Mouse (Mus musculus) left cerebral cortex, adult 8-10 months (tissue): Measurements from ENCODE around the gene Thg1l. TPM values are rescaled to one million over a fixed set of nuclear protein-coding genes. Genes with fewer than 3 reads are reported as not detected.

Source experiments
- DNase-seq, 2 experiments: peaks; one replicate each; pipeline ENCODE4 v3.0.0; 2022; ENCODE audit warnings: low spot score in 2 of 2
- total RNA-seq, 4 experiments: library from RNA; stranded (reverse); gene quantifications; 2 replicates each; pipeline ENCODE4 v1.2.4; 2022

The Thg1l gene
- total RNA-seq, 4 experiments from 2014 or later: 10.4 to 11.8 (median 11.4) TPM

GRCm38 (mm10) chr11:45927456-45927855, 27.8 kb downstream of the Thg1l start:
- DNase-seq: no peak

DNA sequence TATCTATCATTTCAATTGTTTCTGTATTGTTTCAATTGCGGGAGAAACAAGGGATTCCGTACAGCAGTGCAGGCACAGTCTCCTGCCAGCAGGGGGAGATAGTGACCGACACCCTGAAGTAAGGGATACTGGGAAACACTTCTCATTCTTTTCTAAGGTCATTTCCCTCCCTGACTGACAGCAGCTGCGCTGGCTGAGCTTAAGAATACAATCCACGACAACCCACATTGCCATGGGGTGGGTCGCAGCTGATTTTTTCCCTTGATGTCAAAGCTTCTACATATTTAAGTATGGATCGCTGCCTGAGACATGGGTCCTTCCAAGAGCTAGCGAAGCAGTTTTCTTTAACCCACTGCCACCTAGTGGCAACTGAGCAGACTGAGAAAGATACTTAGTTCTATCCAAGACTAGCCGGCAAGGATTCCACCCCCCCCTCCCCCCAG, 28.6 kb downstream of the Thg1l start:
- DNase-seq: peak; percentile 60 to 62

DNA sequence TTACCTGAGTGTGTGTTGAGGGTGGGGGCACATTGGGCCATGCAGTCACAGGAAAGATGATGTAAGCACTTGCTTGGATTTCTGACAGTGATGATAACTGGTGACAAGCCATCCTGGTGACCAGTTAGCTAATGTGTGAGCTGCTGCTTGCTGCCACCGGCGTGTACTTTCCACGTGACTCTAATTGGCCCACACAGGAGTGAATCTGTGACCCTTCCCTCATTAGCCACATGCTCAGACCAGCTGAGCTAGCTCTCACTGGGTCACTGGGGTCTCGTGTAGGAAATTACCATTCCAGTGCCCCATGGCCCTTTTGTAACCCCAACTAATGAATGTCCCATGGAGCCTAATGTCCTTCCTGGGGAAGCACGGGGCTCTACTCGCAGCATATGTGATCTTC, 29.9 kb downstream of the Thg1l start:
- no peak for DNase-seq

DNA sequence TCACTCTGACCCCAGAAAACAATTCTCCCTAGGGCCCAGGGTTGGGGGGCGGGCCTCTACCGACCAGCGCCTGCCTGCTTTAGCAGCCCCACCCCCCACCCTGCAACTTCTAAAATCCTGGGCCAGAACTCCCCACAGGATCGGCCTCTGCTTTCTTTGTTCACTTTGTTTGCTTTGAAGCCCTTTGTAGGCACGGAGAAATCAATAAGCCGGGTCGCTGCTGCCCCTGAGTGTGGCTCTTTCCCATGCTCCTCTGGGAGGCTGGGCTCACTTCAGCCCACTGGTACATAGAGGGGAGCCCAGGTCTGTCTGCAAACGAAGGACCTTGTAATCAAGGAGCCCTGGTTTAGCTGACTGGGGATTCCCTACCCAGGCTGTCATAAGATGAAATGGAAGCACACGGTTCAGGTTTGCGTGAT, 33.8 kb downstream of the Thg1l start:
- no peak for DNase-seq

DNA sequence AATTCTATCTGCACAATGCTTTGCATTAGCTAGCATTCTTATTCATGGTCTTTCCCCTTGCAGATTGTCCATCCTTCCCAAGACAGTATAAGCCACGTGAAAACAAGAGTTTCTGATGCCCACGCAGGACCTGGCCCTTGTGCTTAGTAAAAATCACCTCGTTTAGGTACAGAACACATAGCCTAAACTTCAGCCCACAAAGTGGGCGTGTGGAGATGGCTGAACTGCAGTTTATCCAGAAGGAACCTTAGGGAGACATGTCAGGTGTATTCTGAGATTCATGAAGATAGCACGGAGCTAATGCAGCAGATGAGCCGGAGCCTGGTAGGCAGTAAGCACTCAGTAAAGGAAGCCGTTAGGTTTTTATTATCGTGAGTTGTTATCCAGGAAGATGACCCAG, 34.3 kb downstream of the Thg1l start:
- DNase-seq: no peak

DNA sequence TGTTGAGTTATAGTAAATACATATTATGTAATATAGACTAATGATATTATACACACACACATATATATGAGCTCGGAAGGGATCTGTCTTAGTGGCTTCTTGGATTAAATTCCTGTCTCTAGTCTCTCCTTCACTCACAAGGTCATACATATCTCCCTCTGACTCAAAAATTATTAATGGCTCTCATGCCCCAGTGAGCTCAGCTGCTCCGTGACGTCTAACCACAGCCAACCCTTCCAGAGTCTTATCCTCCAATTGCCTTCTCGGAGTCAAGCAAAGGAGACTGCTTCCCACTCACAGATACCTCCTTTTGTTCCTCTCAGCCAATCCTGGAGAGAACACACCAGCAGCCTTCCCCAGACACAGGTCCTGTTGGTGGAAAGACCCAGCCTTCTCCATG, 36.5 kb downstream of the Thg1l start:
- no peak for DNase-seq

GRCm38 (mm10) chr11:45918018-45918417, 37.3 kb downstream of the Thg1l start:
- no peak for DNase-seq

DNA sequence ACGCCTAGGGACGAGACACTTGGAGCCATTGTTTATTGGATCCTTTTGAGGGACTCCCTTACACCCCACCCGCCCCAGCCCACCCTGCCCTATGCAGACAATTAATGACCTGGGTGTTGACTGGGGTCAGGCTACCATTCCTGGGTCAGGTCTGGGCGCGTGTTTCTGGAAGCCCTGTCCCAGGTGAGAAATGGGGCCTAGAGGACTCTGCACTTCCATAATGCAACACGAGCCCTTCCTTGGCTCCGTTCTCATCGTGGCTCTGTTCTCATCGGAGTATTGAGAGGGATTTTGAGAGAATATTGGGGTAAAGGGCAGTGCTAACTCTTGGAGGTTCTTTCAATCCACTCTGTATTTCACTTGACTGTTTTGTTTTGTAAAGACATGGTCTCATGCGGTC, 39.1 kb downstream of the Thg1l start:
- DNase-seq: no peak

DNA sequence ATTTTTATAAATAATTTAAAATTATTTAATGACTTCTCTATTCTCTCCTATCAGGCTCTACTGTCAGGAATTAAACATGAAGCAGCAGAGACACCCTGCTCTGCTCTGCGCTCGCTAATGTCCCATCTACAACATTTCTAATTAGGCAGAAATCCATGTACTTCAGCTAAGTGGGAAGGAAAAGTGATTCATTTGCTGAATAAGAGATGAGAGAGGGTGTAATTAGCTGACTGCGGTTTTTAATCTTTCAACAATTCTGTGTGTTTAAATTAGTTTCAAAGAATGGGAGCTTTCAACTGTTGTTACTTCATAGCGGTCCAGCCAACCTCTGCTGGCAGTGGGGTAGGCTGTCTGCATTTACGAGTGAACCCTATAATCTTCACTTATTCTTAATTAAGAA, 44.6 kb downstream of the Thg1l start:
- no peak for DNase-seq

DNA sequence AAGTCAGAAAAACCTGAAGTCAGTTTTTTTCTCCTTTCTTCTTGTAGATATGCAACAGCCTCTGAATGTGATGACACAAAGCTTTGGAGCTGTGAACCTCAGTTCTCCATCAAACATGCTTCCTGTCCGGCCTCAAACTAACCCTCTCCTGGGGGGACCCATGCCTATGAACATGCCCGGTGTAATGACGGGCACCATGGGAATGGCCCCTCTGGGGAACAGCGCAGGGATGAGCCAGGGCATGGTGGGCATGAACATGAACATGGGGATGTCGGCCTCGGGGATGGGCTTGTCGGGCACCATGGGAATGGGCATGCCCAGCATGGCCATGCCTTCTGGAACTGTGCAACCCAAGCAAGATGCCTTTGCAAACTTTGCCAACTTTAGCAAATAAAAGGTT, 46.4 kb downstream of the Thg1l start:
- no peak for DNase-seq

DNA sequence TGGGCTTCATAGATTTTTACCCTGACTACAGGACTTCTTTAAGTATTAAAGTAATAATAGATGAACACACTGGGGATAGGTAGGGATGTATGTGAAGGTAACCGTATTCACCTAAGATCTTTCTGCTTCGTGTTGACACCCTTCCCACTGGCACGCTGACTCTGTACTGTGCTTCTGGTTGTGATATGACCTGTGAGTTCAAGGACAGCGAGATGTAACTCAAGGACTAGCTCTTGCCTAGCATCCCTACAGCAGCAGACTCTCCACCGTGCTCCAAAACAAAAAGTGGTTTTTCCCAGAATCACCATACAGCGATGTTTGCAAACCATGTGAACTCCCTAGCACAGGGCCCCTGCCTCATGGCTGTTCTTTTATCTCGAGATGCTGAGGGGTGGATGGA, 47.2 kb downstream of the Thg1l start:
- DNase-seq: no peak

DNA sequence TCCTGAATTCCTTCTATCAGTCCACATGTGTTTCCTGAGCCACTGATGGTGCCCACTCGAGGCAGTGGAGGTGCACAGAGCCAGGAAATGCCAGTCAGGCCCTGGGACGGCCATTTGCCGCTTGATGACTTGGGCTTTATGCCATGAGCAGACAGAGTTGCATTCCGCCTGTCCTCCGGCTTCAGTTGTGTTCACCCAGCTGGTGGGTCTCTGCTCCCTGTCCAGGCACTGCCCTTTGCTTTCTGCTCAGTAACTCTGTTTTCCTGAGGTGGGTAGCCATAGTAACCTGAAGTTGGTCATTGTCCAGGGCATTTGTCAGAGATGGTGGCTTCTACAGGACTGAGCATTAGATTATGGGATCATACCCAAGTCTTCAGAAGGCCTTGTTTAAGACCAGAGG, 48.0 kb downstream of the Thg1l start:
- no peak for DNase-seq

GRCm38 (mm10) chr11:45906109-45906786, 49.0 kb downstream of the Thg1l start:
- DNase-seq: no peak

DNA sequence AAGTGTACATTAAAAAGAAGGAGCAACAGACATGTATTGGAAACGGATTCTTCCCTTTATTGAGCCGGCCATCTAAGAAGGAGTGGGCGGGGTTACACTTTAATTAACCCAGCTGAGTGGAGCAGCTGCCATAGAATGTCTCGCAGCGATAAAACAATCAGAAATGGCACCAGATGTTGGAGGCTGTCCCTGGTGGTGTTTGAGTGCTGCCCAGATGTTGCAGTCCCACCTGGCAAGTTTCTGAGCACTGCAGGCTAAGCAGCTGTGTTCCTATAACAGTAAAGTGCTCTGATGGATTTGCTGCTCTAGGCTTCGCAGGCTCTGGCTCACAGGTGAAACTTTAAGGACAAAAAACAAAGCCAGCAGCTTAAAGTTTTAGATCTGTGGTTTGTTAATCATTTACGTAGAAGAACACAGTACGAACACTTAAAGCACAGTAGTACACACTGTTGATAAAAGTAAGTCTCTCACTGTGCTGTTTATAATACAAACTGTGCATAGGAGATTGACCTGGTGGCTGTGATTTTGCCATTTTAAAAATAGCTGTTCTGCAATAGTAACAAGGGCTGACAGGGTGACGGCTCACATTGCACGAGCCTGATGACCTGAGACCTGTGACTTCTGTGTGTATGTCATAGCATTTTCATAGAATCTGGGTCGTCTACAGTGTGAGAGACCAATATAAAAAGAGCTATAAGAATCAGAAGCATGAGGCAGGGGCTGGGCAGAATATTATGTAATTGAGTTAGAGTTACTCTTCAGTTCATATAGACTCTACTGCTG, 54.9 kb downstream of the Thg1l start:
- DNase-seq: no peak

DNA sequence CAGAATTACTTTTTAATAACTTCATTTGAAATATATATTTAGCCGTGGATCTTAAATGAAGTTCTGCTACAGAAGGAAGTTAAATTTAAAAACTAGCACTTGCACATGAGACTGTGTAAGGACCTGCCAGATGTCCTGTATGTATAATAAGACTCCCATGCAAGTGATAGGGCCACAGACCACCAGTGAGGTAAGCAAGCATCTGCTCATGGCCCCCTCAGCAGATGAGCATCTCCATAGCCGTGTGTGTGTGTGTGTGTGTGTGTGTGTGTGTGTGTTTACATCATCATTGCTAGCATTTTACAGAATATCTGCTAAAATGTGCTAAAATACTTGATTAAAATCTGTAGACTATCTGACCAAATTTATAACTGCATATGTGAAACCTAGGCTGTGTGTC, 57.9 kb downstream of the Thg1l start:
- DNase-seq: no peak

Other genes starting within 250 kb of the Thg1l start
- 10 to 100 TPM; 47.4 to 51.5 (median 48.0) TPM for gene Clint1, start 103.4 kb downstream of the Thg1l start, total RNA-seq
- gene Lsm11, start 10.6 kb downstream of the Thg1l start, total RNA-seq: 10 to 100 TPM; 13.0 to 15.5 (median 13.8) TPM
- gene Sox30, start 24.8 kb upstream of the Thg1l start, total RNA-seq: under 1 TPM in 1 of 4 experiments, not detected in 3; 0.11 TPM
- gene Gm12166, start 96.8 kb upstream of the Thg1l start, total RNA-seq: 1 to 10 TPM; 2.8 to 5.4 (median 3.2) TPM
- 10 to 100 TPM; 10.6 to 13.0 (median 10.9) TPM for gene Adam19, start 100.5 kb upstream of the Thg1l start, total RNA-seq
- gene Nipal4, start 211.0 kb upstream of the Thg1l start, total RNA-seq: 1 to 10 TPM; 2.2 to 3.0 (median 2.6) TPM